Mouse (Mus musculus): ENCODE measurements around the gene Spaar.

- TF ChIP-seq CTCF (IDR thresholded peaks at IDR 0.05; ENCODE audit: borderline replicate concordance, insufficient read depth, low read depth, low read length) = no peak
- no peak for TF ChIP-seq POLR2A (IDR thresholded peaks at IDR 0.05; ENCODE audit: borderline replicate concordance, insufficient read depth, low read length)
Observed at GRCm38 (mm10) chr4:43726228-43726993, 3.4 kb upstream of the Spaar start.
